Mouse (Mus musculus) stomach, postnatal 0 days (tissue): ENCODE data around the gene Rbks. TPM values are rescaled to one million over a fixed set of nuclear protein-coding genes. Genes with fewer than 3 reads are reported as not detected.
A peak's percentile ranks its signal among the peaks of the same experiment; 100 is the strongest.

Experiments used
- ATAC-seq: fragments of 200-750 bp; cut with Nextera tagmentation; 2 replicates; pipeline ENCODE4 v1.8.0; 2017; ENCODE audit not compliant: low FRiP score, low TSS enrichment
- DNase-seq: peaks from one replicate; pipeline ENCODE4 v3.0.0-alpha.2; 2016; ENCODE audit warnings: low spot score
- H3K27ac ChIP-seq: fragments of 300-500 bp; sonication (generic); replicated peaks from 2 replicates; pipeline ENCODE4 v1.5.1; 2014; ENCODE audit warnings: mild to moderate bottlenecking, control low read depth
- H3K27me3 ChIP-seq: fragments of 300-500 bp; sonication (generic); 2 replicates; pipeline ENCODE4 v1.6.1; 2014; ENCODE audit warnings: low read length; ENCODE audit not compliant: control insufficient read depth, insufficient read depth
- H3K36me3 ChIP-seq: fragments of 300-500 bp; sonication (generic); 2 replicates; pipeline ENCODE4 v1.6.1; 2014; ENCODE audit warnings: low read length, mixed read lengths; ENCODE audit not compliant: control insufficient read depth, insufficient read depth
- H3K4me1 ChIP-seq: fragments of 300-500 bp; sonication (generic); replicated peaks from 2 replicates; pipeline ENCODE4 v1.6.1; 2014; ENCODE audit warnings: antibody characterized with exemption; ENCODE audit not compliant: control insufficient read depth, insufficient read depth
- H3K4me2 ChIP-seq: fragments of 300-500 bp; sonication (generic); replicated peaks from 2 replicates; pipeline ENCODE4 v1.6.1; 2014; ENCODE audit warnings: low read depth, mild to moderate bottlenecking, control low read depth, moderate library complexity
- H3K4me3 ChIP-seq: fragments of 300-500 bp; sonication (generic); 2 replicates; pipeline ENCODE4 v1.5.1; 2014; ENCODE audit warnings: low read depth, low read length, control low read depth
- H3K9ac ChIP-seq: fragments of 300-500 bp; sonication (generic); 2 replicates; pipeline ENCODE4 v1.6.1; 2014; ENCODE audit warnings: mild to moderate bottlenecking, low read length, control low read depth, mixed read lengths
- H3K9me3 ChIP-seq: fragments of 300-500 bp; sonication (generic); 2 replicates; pipeline ENCODE4 v1.6.1; 2016; ENCODE audit warnings: low read length; ENCODE audit not compliant: control insufficient read depth
- CTCF ChIP-seq: IDR thresholded peaks from 2 replicates; pipeline ENCODE4 v1.5.1; 2016; ENCODE audit warnings: antibody characterized with exemption, low read depth, mild to moderate bottlenecking, moderate library complexity
- EP300 ChIP-seq: optimal IDR thresholded peaks from 2 replicates; pipeline ENCODE3; 2016; ENCODE audit warnings: antibody characterized with exemption
- WGBS: fragments of 180-500 bp; shearing (Covaris S2); extraction: QIAGEN DNeasy Blood & Tissue Kit; methylation state at CpG from one replicate; pipeline ENCODE4 v1.1.7; 2014; 5-methylcytosine and 5-hydroxymethylcytosine counted together
- polyA plus RNA-seq: library from polyadenylated mRNA; unstranded; fragments of >200 nt; fragmentation: Nextera tagmentation; extraction: Ambion mirVana; gene quantifications from 2 replicates; pipeline ENCODE4 v1.2.1, GENCODE M21; 2015

Gene Rbks
- polyA plus RNA-seq, 1 experiment from 2014 or later = 5.7 TPM

DNA sequence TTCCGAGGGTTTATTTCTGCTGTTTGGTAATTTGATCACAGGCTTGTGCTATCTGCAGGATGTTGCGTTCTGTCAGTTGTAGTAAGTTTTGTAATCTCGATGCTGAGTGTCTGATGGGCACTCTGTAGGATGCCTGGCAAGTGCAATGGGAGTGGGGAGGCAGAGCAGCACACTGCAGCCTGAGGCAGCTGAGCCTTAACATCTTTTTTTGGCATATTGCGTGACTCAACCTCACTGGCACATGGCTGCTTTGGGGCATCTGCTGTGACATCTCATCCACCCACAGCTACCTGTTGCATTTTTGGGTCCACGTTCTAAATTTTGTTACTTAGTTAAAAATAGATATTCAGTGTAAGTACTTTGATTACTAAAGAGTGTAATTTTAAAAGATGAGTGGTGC lies 7.5 kb upstream of the Rbks start:
- Histone ChIP-seq H3K27ac (no peak overlapping the region), H3K27me3 (no peaks in the 10 kb centered on the region), H3K9ac (no peak overlapping the region), H3K9me3 (no peaks in the 10 kb centered on the region), H3K4me2 (no peak overlapping the region), H3K4me1 (no peaks in the 10 kb centered on the region), H3K36me3 (0 out of 2 replicates have a peak, but pooled peaks cover 4% of the 10 kb centered on the region), H3K4me3 (no peak overlapping the region)
- TF ChIP-seq EP300 = no peak
- no peak for TF ChIP-seq CTCF
- ATAC-seq = no peak
- no peak for DNase-seq
- WGBS = 87% methylated on average over 5 of the region's 5 CpGs

DNA sequence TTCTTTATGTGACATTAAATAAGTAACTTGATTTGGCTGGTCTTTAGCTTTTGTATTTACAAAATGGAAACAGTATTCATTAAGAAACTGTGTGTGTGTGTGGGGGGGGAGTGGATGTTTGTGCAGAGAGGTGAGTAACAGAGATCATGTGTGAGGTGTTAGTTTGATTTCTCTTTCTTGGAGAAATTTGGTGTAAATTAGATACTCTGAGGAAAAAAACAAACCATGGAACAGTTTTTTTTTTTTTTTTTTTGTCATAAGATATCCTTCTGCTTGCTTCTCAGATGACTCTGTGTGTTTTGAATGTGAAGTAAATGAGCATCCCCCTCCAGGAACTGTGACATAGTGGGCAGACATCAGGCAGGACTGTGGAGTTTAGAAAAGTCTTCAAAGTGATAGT lies 2.0 kb upstream of the Rbks start:
- no peak for DNase-seq
- no peaks in the 10 kb centered on the region for H3K27me3 ChIP-seq
- H3K4me2 ChIP-seq = no peak overlapping the region
- H3K4me3 ChIP-seq = no peak overlapping the region
- 0 out of 2 replicates have a peak, but pooled peaks cover 4% of the 10 kb centered on the region for H3K36me3 ChIP-seq
- H3K4me1 ChIP-seq = 0 out of 2 replicates have a peak, but pooled peaks cover 3% of the 10 kb centered on the region
- H3K9me3 ChIP-seq = no peaks in the 10 kb centered on the region
- no peak for ATAC-seq
- no peak overlapping the region for H3K9ac ChIP-seq
- TF ChIP-seq EP300 (no peak), CTCF (no peak)
- peak overlapping the region; percentile 77; the same call in 1 of the 2 replicates for H3K27ac ChIP-seq

DNA sequence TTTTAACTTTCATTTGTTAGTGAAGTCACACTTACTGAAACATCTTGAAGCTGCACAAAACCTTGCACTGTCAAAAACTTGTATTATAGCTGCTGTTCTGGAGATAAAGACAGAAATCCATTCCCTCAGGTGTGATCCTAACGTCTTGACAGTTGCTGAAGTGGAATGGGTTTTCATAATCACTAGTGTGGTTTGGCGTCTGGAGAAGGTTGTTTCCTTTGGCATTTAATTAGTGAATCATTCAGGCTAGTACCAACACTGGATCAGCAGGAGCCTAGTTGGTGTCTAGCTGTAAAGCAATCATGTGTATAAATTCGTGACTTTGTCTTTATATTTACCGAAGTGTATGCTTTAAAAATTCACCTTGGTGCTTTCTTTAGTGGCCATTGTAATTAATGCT lies 1.5 kb upstream of the Rbks start:
- H3K9ac ChIP-seq = no peak overlapping the region
- peak overlapping the region; percentile 73; the same call in 1 of the 2 replicates for H3K4me3 ChIP-seq
- no peak for ATAC-seq
- 42% methylated on average over 4 of the region's 4 CpGs for WGBS
- no peaks in the 10 kb centered on the region for H3K9me3 ChIP-seq
- 0 out of 2 replicates have a peak, but pooled peaks cover 3% of the 10 kb centered on the region for H3K4me1 ChIP-seq
- H3K27me3 ChIP-seq = no peaks in the 10 kb centered on the region
- no peak for TF ChIP-seq EP300
- no peak for TF ChIP-seq CTCF
- H3K36me3 ChIP-seq = 0 out of 2 replicates have a peak, but pooled peaks cover 3% of the 10 kb centered on the region
- peak overlapping the region; percentile 77 for H3K27ac ChIP-seq
- DNase-seq = no peak
- H3K4me2 ChIP-seq = no peak overlapping the region; the same call in 1 of the 2 replicates

DNA sequence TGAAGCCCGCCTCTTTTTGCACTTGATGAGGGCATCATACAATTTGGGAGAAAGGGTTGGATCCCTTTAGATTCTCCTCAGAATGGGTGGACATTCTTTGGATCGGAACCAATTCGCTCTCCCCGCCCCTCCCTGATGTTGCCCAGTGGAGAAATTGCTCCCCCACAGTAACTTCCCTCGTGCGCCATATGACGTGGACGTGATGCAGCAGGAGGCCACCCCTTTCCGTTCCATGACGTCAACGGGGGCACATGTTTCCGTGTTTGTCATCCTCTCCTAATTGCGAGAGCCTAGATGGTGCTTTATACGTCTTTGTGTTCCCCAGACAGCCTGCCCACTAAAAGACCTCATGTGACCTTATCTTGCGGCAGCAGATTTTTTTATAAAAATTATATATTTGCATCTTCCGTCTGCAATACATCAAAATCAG lies 885 bp upstream of the Rbks start:
- Histone ChIP-seq H3K36me3 (no peaks in the 10 kb centered on the region), H3K4me3 (peak overlapping the region; percentile 73), H3K4me1 (0 out of 2 replicates have a peak, but pooled peaks cover 3% of the 10 kb centered on the region), H3K27me3 (no peaks in the 10 kb centered on the region), H3K27ac (peak overlapping the region; percentile 97), H3K9ac (peak overlapping the region; percentile 85), H3K4me2 (peak overlapping the region; percentile 86), H3K9me3 (no peaks in the 10 kb centered on the region)
- ATAC-seq (peak; percentile 79), DNase-seq (peak; percentile 91)
- TF ChIP-seq CTCF (no peak), EP300 (peak; percentile 88)
- WGBS = 3% methylated on average over 16 of the region's 16 CpGs

DNA sequence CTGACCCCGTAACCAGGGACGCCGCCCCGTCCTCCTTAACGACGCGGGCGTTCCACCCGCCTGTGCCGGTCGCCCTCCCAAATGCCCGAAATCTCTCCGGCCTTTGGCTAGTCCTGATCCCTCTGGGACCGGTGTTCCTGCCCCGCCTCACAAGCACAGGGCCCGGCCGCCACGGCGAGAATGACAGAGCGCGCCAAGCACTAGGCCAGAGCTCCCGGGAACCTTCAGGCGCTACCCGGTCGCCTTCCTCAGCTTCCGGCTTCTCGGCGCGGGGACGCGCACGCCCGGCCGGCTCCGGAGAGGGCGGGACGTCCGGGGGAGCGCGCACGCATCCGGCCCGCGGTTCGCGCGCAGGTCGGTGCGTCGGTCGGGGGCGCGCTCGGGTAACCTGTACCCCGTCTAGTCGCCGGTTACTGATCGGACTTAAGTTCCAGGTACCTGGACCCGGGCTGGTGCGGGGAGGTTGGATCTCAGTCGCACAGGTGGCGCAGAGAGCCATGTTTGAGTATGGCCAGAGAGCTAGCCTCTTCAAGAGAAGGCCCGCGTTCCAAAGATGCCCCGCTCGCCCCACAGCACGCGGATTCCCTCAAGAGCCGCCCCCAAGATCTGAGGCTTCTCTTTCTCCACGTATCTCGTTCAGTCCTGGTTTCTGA lies 343 bp upstream of the Rbks start, which contains the start of gene Babam2:
TSS of gene Babam2 (plus strand) at position 41 of the 653 bp plus-strand sequence.
- under 1% methylated on average over 68 of the region's 71 CpGs for WGBS
- DNase-seq (peak; percentile 94), ATAC-seq (peak; percentile 95)
- Histone ChIP-seq H3K4me1 (0 out of 2 replicates have a peak, but pooled peaks cover 3% of the 10 kb centered on the region), H3K27ac (peak within 1 kb of the TSS; percentile 97), H3K4me3 (peak within 1 kb of the TSS; percentile 73), H3K4me2 (peak within 1 kb of the TSS; percentile 86), H3K9ac (peak within 1 kb of the TSS; percentile 85), H3K27me3 (no peaks in the 10 kb centered on the region), H3K36me3 (no peaks in the 10 kb centered on the region), H3K9me3 (no peaks in the 10 kb centered on the region)
- TF ChIP-seq CTCF (peak; percentile 25; the same call in 1 of the 2 replicates), EP300 (peak; percentile 82)

DNA sequence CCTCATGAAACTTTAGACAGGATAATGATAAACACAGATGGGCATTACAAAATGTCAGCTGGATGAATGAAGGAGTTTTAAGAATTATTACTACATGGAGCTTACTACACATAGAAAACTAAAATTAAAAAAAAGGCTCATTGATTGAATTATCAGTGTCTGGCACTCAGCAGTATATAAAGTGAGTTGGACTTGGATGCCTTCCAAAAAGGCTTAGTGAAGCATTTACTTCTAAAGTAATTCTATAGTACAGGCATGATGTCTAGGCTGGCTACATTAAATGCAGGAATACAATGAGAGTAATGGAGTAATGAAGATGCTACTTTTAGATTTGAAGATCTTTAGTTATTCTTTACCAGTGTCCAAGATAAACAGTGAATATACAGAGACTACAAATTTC lies 4.2 kb downstream of the Rbks start:
- Histone ChIP-seq H3K9me3 (no peaks in the 10 kb centered on the region), H3K4me3 (no peak overlapping the region), H3K4me1 (0 out of 2 replicates have a peak, but pooled peaks cover 3% of the 10 kb centered on the region), H3K27ac (no peak overlapping the region), H3K4me2 (no peak overlapping the region), H3K27me3 (no peaks in the 10 kb centered on the region), H3K9ac (no peak overlapping the region), H3K36me3 (no peaks in the 10 kb centered on the region)
- ATAC-seq (no peak), DNase-seq (no peak)
- TF ChIP-seq EP300 (no peak), CTCF (no peak)
